Mouse (Mus musculus): ENCODE measurements around the gene Pbx4. TPM values are rescaled to one million over a fixed set of nuclear protein-coding genes. Genes with fewer than 3 reads are reported as not detected.

Gene Pbx4
- 8.5 and 8.7 TPM in 2 replicates for polyA plus RNA-seq (2015; fragmentation: Nextera tagmentation; extraction: Ambion mirVana)

DNA sequence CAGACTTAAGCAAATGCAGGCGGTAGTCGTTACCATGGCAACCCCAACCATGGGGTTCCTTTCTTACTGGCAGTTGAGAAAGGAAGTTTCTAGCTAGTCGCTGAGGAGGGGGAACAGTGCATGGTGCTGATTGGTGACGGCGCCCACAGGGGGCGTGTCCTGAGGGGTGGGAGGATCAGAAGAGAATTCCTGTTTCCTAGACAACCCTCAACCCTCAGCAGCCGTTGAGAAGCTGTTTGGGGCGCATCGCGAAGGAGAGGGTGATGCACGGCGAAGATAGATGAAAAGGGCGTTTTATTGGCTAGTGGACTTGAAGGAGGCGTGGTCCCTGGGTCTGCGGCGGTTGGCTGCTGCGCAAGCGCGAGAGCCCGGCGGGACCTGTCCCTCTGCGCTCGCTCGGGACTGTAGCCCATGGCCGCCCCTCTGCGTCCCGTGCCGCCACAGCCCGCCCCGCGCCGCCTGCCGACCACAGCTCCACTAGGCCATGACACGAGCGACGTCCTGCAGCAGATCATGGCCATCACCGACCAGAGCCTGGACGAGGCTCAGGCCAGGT lies at the start of gene Pbx4:
Pbx4 (plus strand) TSS at position 194 of the 556 bp plus-strand sequence.
- peaks cover 27% of the 10 kb centered on the region for H3K36me3 ChIP-seq
- H3K4me2 ChIP-seq (replicated peaks): peak within 1 kb of the TSS; percentile 94
- peak; percentile 98 for ATAC-seq (ENCODE audit: low FRiP score, low read depth)
- peak within 1 kb of the TSS; percentile 72 for H3K9ac ChIP-seq
- H3K9me3 ChIP-seq: no peaks in the 10 kb centered on the region
- H3K4me1 ChIP-seq: peaks cover 9% of the 10 kb centered on the region; the same call in 1 of the 2 replicates
- H3K4me3 ChIP-seq: peak within 1 kb of the TSS; percentile 63
- H3K27ac ChIP-seq: peak within 1 kb of the TSS; percentile 40; the same call in 1 of the 2 replicates
- under 1% methylated on average over 38 of the region's 38 CpGs for WGBS
- no peaks in the 10 kb centered on the region for H3K27me3 ChIP-seq

DNA sequence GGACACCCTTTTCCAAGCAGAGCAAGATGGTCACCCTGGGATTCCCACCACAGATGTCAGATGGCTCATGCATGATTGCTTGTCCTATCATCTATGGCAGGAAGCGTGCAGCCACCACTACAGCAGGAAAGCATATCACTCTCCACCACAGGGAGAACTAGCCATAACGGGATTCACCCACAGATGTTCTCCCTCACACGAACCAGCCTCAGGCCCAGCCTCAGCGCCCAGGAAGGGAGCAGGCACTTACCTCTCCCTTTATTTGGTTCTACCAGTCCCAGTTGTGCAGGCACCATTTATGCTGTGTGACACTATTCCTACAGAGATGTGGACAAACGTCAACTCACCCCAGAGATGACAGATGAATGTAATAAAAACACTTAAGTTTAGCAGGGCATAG lies 43.2 kb upstream of the Pbx4 start:
- Histone ChIP-seq H3K27ac (no peak overlapping the region), H3K27me3 (no peaks in the 10 kb centered on the region), H3K4me3 (no peak overlapping the region), H3K4me1 (peaks cover 25% of the 10 kb centered on the region), H3K36me3 (peaks cover 13% of the 10 kb centered on the region), H3K4me2 (replicated peaks) (no peak overlapping the region), H3K9ac (no peak overlapping the region), H3K9me3 (no peaks in the 10 kb centered on the region)
- WGBS: 92% methylated on average over 5 of the region's 5 CpGs
- no peak for ATAC-seq (ENCODE audit: low FRiP score, low read depth)

DNA sequence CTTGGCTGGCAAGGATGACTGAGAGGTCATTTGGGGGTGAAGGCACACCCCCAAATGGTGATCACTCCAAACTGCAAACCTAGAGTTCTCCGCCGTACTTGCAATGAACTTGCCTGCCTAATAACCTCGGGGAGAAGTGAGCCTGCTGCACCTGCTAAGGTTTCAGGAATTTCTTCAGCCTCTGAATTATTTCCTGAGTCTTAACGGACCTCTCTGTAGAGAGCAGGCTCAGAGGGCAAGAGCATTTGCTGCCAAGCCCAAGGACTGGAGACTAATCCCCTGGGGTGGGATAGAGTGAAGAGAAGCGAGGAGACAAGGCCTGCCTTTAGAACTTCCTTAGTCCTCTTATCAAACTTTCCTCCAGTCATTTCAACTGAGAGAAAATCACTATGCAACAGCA lies 42.6 kb upstream of the Pbx4 start:
- Histone ChIP-seq H3K27me3 (no peaks in the 10 kb centered on the region), H3K4me1 (peaks cover 25% of the 10 kb centered on the region), H3K36me3 (peaks cover 20% of the 10 kb centered on the region), H3K27ac (no peak overlapping the region), H3K4me2 (replicated peaks) (peak overlapping the region; percentile 82), H3K9ac (no peak overlapping the region), H3K4me3 (peak overlapping the region; percentile 100), H3K9me3 (no peaks in the 10 kb centered on the region)
- WGBS: 71% methylated on average over 5 of the region's 5 CpGs
- ATAC-seq (ENCODE audit: low FRiP score, low read depth): no peak

DNA sequence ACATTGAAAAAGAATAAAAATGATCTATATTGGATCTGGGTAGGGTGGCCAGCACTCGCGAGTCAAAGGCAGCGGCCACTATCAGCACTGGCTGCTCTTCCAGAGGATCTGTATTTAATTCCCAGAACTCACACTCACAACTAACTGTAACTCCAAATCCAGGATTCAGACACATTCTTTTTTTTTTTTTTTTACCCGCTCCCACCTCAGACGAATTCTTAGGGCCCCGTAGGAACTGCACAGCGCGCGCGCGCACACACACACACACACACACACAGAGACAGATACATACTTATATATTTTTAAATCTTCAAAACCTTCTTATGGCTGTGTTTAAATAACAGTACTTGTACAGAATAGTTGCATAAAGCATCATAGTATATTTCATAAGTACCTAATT lies 41.9 kb upstream of the Pbx4 start:
- H3K36me3 ChIP-seq: peaks cover 26% of the 10 kb centered on the region
- H3K27me3 ChIP-seq: no peaks in the 10 kb centered on the region
- peak overlapping the region; percentile 82 for H3K4me2 ChIP-seq (replicated peaks)
- peaks cover 25% of the 10 kb centered on the region for H3K4me1 ChIP-seq
- peak overlapping the region; percentile 92; the same call in 1 of the 2 replicates for H3K27ac ChIP-seq
- WGBS: 31% methylated on average over 11 of the region's 11 CpGs
- peak overlapping the region; percentile 100 for H3K4me3 ChIP-seq
- peak overlapping the region; percentile 98 for H3K9ac ChIP-seq
- peak; percentile 29; the same call in 1 of the 2 replicates for ATAC-seq (ENCODE audit: low FRiP score, low read depth)
- H3K9me3 ChIP-seq: no peaks in the 10 kb centered on the region

DNA sequence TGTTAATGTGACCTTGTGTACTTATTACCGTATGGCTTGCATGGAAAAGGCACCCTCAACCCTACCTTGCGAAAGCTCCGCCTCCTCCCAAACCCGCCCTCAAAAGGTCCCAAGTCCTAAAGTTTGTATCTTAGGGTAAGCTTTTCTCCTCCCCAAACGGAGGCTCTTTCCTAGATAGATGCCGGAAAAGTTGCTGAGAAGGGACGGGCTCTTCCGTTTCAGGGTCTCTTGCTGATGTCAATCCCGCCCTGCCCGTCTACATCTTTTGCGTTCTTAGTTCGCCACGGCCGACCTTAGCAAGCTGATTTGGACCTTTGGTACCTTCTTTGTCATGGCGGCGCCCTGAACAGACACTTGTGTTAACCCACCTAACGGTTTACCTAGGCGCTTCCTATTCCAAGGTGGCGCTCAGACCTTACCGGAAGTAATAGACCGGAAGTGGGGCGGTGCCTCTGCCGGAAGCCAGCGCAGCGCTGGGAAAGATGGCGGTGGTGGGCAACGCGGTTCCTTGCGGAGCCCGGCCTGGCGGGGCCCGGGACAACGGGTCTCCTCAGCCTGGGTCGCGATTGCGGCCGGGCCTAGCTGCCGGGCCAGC lies 41.4 kb upstream of the Pbx4 start, which contains the start of the genes Atp13a1 and Zfp866:
Atp13a1 (plus strand) TSS at position 391 of the 595 bp plus-strand sequence.
Zfp866 (minus strand) TSS at position 406 of the 595 bp plus-strand sequence.
- H3K9me3 ChIP-seq: no peaks in the 10 kb centered on the region
- peaks cover 25% of the 10 kb centered on the region for H3K4me1 ChIP-seq
- H3K27ac ChIP-seq: peak within 1 kb of the TSS; percentile 92
- H3K36me3 ChIP-seq: peaks cover 31% of the 10 kb centered on the region
- WGBS: under 1% methylated on average over 37 of the region's 38 CpGs
- H3K4me3 ChIP-seq: peak within 1 kb of the TSS; percentile 100
- peak within 1 kb of the TSS; percentile 98 for H3K9ac ChIP-seq
- H3K4me2 ChIP-seq (replicated peaks): peak within 1 kb of the TSS; percentile 82
- peak; percentile 95 for ATAC-seq (ENCODE audit: low FRiP score, low read depth)
- H3K27me3 ChIP-seq: no peaks in the 10 kb centered on the region

DNA sequence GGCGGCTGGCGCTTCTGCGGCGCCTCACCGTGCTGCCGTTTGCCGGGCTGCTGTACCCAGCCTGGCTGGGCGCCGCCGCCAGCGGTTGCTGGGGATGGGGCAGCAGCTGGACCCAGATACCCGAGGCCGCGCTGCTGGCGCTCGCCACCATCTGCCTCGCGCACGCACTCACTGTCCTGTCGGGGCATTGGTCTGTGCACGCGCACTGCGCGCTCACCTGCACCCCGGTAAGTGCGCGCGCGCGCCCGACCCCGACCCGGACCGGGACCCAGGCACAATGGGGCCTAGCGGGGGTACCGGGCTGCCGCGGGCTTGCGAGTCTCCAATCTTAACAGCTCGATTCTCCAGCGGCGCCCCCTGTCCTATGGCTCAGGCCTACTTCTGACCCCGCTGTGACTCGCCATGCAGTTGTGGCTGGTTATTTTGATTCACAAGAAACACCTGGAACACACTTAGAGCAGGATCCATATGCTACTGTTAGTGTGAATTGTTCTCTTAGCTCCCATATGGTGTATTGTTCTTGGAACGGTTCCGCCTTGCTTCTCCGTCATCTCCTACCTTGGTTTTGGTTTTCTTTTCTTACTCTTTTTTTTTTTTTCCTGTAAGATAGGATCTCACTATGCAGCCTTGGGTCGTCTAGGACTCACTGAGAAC lies 40.7 kb upstream of the Pbx4 start:
- Histone ChIP-seq H3K9me3 (no peaks in the 10 kb centered on the region), H3K36me3 (peaks cover 38% of the 10 kb centered on the region), H3K27ac (peak overlapping the region; percentile 92), H3K27me3 (no peaks in the 10 kb centered on the region), H3K9ac (peak overlapping the region; percentile 98), H3K4me1 (peaks cover 25% of the 10 kb centered on the region), H3K4me3 (peak overlapping the region; percentile 100), H3K4me2 (replicated peaks) (peak overlapping the region; percentile 82)
- WGBS: under 1% methylated on average over 48 of the region's 48 CpGs
- ATAC-seq (ENCODE audit: low FRiP score, low read depth): peak; percentile 77

DNA sequence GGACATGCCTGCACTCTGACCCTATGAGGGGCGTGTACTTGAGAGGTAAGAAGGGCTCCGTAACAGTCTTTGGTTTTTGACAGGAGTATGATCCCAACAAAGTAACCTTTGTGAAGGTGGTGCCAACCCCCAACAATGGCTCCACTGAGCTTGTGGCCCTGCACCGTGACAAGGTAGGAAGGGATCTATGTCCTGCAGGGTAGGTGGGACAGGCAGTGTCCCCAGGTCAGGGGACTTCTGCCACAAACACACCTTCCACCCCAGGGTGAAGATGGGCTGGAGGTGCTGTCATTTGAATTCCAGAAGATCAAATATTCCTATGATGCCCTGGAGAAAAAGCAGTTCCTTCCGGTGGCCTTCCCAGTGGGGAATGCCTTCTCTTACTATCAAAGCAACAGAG lies 38.6 kb upstream of the Pbx4 start:
- 93% methylated on average over 4 of the region's 4 CpGs for WGBS
- H3K4me3 ChIP-seq: no peak overlapping the region
- H3K9me3 ChIP-seq: no peaks in the 10 kb centered on the region
- no peaks in the 10 kb centered on the region for H3K27me3 ChIP-seq
- no peak for ATAC-seq (ENCODE audit: low FRiP score, low read depth)
- no peak overlapping the region; the same call in 1 of the 2 replicates for H3K9ac ChIP-seq
- peaks cover 59% of the 10 kb centered on the region for H3K36me3 ChIP-seq
- peaks cover 25% of the 10 kb centered on the region for H3K4me1 ChIP-seq
- no peak overlapping the region for H3K27ac ChIP-seq
- no peak overlapping the region for H3K4me2 ChIP-seq (replicated peaks)

DNA sequence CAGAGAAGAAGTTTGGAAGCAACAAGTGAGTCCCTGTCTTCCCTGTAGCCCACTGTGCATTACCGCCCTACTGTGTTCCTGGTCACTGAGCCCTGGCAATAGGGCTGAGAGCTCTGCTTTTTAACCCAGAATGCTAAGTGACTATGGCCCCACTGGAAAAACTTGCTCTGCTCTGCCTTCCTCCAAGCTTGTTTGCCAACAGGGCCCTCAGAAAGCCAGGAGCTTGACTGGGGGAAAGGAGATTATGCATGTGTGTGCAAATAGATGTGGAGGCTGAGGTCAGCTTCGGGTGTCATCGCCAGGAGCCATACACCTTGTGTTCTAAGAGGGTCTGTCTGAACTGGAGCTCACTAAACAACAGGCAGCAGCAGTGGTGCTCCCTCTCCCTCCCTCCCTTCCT lies 38.2 kb upstream of the Pbx4 start:
- Histone ChIP-seq H3K36me3 (peaks cover 63% of the 10 kb centered on the region), H3K4me2 (replicated peaks) (no peak overlapping the region), H3K4me1 (peaks cover 25% of the 10 kb centered on the region), H3K27ac (no peak overlapping the region), H3K4me3 (no peak overlapping the region), H3K9me3 (no peaks in the 10 kb centered on the region), H3K9ac (peak overlapping the region; percentile 4; the same call in 1 of the 2 replicates), H3K27me3 (no peaks in the 10 kb centered on the region)
- 93% methylated on average over 3 of the region's 3 CpGs for whole genome bisulfite sequencing
- no peak for ATAC-seq (ENCODE audit: low FRiP score, low read depth)

DNA sequence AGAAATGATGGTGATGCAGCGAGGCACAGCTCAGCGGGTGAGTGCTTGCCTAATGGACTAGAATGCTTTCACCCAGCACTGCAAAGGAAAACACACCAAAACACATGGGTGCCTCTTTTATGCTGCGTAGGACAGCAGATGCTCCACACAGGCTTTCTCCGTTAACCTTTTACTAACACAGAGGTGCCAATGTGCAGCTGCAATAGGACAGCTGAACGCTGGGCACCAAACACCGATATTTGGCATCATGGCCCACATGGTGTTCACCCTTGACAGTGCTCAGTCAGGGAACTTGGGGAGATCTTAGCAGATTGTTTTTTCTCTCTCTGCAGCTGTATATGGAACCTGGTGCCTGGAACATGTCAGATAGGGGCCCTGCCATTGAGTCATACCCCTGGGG lies 37.4 kb upstream of the Pbx4 start:
- Histone ChIP-seq H3K4me2 (replicated peaks) (no peak overlapping the region), H3K27me3 (no peaks in the 10 kb centered on the region), H3K36me3 (peaks cover 71% of the 10 kb centered on the region), H3K9me3 (no peaks in the 10 kb centered on the region), H3K4me1 (peaks cover 22% of the 10 kb centered on the region), H3K9ac (no peak overlapping the region), H3K4me3 (no peak overlapping the region), H3K27ac (no peak overlapping the region)
- ATAC-seq (ENCODE audit: low FRiP score, low read depth): no peak
- 93% methylated on average over 6 of the region's 6 CpGs for WGBS

DNA sequence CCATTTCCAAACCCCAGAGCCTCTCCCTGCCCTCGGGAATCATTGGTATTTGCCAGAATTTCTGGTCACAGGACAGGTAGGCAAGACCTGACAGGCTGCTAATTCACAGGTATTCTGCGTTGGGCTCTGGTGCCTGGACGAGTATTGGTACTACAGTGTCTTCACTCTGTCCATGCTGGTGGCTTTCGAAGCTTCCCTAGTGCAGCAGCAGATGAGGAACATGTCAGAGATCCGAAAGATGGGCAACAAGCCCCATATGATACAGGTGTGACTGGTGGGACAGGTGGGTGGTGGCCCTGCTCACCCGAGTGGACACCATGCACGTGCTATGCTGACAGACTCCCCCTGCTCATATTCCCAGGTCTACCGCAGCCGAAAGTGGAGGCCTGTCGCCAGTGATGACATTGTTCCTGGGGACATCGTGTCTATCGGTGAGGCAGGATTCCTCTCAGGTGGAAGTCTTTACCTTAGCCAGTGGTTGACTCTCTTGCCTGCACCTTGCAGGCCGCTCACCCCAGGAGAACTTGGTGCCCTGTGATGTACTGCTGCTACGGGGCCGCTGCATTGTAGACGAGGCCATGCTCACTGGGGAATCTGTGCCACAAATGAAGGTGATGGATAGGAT lies 35.5 kb upstream of the Pbx4 start:
- Histone ChIP-seq H3K4me3 (no peak overlapping the region), H3K27me3 (no peaks in the 10 kb centered on the region), H3K27ac (no peak overlapping the region), H3K9me3 (no peaks in the 10 kb centered on the region), H3K36me3 (peaks cover 91% of the 10 kb centered on the region), H3K4me1 (peaks cover 15% of the 10 kb centered on the region), H3K4me2 (replicated peaks) (no peak overlapping the region), H3K9ac (no peak overlapping the region)
- no peak for ATAC-seq (ENCODE audit: low FRiP score, low read depth)
- 93% methylated on average over 16 of the region's 16 CpGs for WGBS

DNA sequence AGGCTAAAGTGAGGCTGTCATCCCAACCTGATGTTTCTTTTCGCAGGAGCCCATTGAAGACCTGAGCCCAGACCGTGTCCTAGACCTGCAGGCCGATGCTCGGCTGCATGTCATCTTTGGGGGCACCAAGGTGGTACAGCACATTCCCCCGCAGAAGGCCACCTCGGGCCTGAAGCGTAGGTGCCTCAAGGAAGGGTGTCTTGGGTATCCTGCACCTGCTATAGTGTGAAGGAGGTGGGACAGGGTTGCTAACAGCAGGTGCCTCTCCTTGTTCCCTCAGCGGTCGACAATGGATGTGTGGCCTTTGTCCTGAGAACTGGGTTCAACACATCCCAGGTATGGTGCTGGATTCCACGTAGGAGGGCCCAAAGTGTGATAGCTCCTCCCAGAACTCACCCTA lies 34.6 kb upstream of the Pbx4 start:
- H3K4me1 ChIP-seq: peaks cover 7% of the 10 kb centered on the region

DNA sequence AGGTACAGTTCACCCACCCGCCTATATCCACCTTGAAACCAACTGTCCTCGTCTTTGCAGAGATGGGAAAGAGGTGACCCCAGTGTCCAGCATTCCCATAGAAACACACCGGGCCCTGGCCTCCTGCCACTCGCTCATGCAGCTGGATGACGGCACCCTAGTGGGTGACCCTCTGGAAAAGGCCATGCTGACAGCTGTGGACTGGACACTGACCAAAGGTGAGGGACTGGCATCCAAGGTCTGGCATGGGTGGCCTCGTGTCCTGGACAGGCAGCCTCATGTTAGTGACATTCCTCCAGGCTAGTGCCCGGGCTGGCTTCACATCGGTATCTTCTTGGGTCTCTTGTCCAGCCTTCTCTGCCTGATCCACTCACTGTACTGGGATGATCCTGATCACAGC lies 33.0 kb upstream of the Pbx4 start:
- H3K36me3 ChIP-seq: peaks cover 100% of the 10 kb centered on the region
- WGBS: 92% methylated on average over 8 of the region's 8 CpGs
- no peaks in the 10 kb centered on the region for H3K27me3 ChIP-seq
- H3K4me2 ChIP-seq (replicated peaks): no peak overlapping the region
- H3K4me3 ChIP-seq: no peak overlapping the region
- H3K9me3 ChIP-seq: no peaks in the 10 kb centered on the region
- no peak overlapping the region for H3K9ac ChIP-seq
- no peak overlapping the region for H3K27ac ChIP-seq
- no peaks in the 10 kb centered on the region for H3K4me1 ChIP-seq
- no peak for ATAC-seq (ENCODE audit: low FRiP score, low read depth)

More for the DNA sequence above, 34.6 kb upstream of the Pbx4 start:
- no peak overlapping the region for H3K4me3 ChIP-seq
- no peaks in the 10 kb centered on the region for H3K27me3 ChIP-seq
- H3K4me2 ChIP-seq (replicated peaks): no peak overlapping the region
- ATAC-seq (ENCODE audit: low FRiP score, low read depth): no peak
- H3K27ac ChIP-seq: no peak overlapping the region
- 95% methylated on average over 10 of the region's 10 CpGs for WGBS
- H3K36me3 ChIP-seq: peaks cover 99% of the 10 kb centered on the region
- no peaks in the 10 kb centered on the region for H3K9me3 ChIP-seq
- H3K9ac ChIP-seq: no peak overlapping the region
